Mouse (Mus musculus): ENCODE data around the gene Phf19. TPM values are rescaled to one million over a fixed set of nuclear protein-coding genes. Genes with fewer than 3 reads are reported as not detected.

Phf19 gene
- polyA plus RNA-seq, 1 experiment from 2014 or later = 2.3 TPM

GRCm38 (mm10) chr2:34899682-34900081, 14.1 kb downstream of the Phf19 start:
- H3K4me2 ChIP-seq (replicated peaks; ENCODE audit: low read depth, low read length) = no peak overlapping the region
- 87% methylated on average over 11 of the region's 11 CpGs for WGBS
- H3K4me3 ChIP-seq (ENCODE audit: low read depth, low read length) = no peak overlapping the region
- no peaks in the 10 kb centered on the region for H3K9me3 ChIP-seq (ENCODE audit: control insufficient read depth, low read length)
- H3K36me3 ChIP-seq (ENCODE audit: control insufficient read depth, insufficient read depth, low read length) = no peaks in the 10 kb centered on the region
- no peak for ATAC-seq (ENCODE audit: low FRiP score)
- DNase-seq (ENCODE audit: low spot score) = no peak
- H3K4me1 ChIP-seq (replicated peaks; ENCODE audit: control insufficient read depth, insufficient read depth, low read length) = no peaks in the 10 kb centered on the region
- no peak overlapping the region for H3K27ac ChIP-seq (ENCODE audit: low read depth, low read length)
- no peaks in the 10 kb centered on the region for H3K27me3 ChIP-seq (ENCODE audit: control insufficient read depth, insufficient read depth, low read length)
- no peak overlapping the region for H3K9ac ChIP-seq (ENCODE audit: low read depth, low read length)

GRCm38 (mm10) chr2:34897820-34898219, 16.0 kb downstream of the Phf19 start:
- no peaks in the 10 kb centered on the region for H3K9me3 ChIP-seq (ENCODE audit: control insufficient read depth, low read length)
- WGBS = 23% methylated on average over 10 of the region's 10 CpGs
- no peak overlapping the region for H3K4me2 ChIP-seq (replicated peaks; ENCODE audit: low read depth, low read length)
- H3K27me3 ChIP-seq (ENCODE audit: control insufficient read depth, insufficient read depth, low read length) = no peaks in the 10 kb centered on the region
- H3K36me3 ChIP-seq (ENCODE audit: control insufficient read depth, insufficient read depth, low read length) = no peaks in the 10 kb centered on the region
- H3K4me3 ChIP-seq (ENCODE audit: low read depth, low read length) = no peak overlapping the region
- no peaks in the 10 kb centered on the region for H3K4me1 ChIP-seq (replicated peaks; ENCODE audit: control insufficient read depth, insufficient read depth, low read length)
- no peak overlapping the region for H3K9ac ChIP-seq (ENCODE audit: low read depth, low read length)
- peak; percentile 56 for DNase-seq (ENCODE audit: low spot score)
- H3K27ac ChIP-seq (ENCODE audit: low read depth, low read length) = no peak overlapping the region
- no peak for ATAC-seq (ENCODE audit: low FRiP score)

- H3K4me2 ChIP-seq (replicated peaks; ENCODE audit: low read depth, low read length) = no peak overlapping the region
- ATAC-seq (ENCODE audit: low FRiP score) (no peak), DNase-seq (ENCODE audit: low spot score) (no peak)
- no peaks in the 10 kb centered on the region for H3K4me1 ChIP-seq (replicated peaks; ENCODE audit: control insufficient read depth, insufficient read depth, low read length)
- H3K4me3 ChIP-seq (ENCODE audit: low read depth, low read length) = no peak overlapping the region
- no peak overlapping the region for H3K9ac ChIP-seq (ENCODE audit: low read depth, low read length)
- H3K36me3 ChIP-seq (ENCODE audit: control insufficient read depth, insufficient read depth, low read length) = no peaks in the 10 kb centered on the region
- 86% methylated on average over 17 of the region's 17 CpGs for WGBS
- no peak overlapping the region for H3K27ac ChIP-seq (ENCODE audit: low read depth, low read length)
- H3K9me3 ChIP-seq (ENCODE audit: control insufficient read depth, low read length) = no peaks in the 10 kb centered on the region
- no peaks in the 10 kb centered on the region for H3K27me3 ChIP-seq (ENCODE audit: control insufficient read depth, insufficient read depth, low read length)
These were observed 16.9 kb downstream of the Phf19 start for GRCm38 (mm10) chr2:34896821-34897460.

- no peaks in the 10 kb centered on the region for H3K4me1 ChIP-seq (replicated peaks; ENCODE audit: control insufficient read depth, insufficient read depth, low read length)
- no peak for ATAC-seq (ENCODE audit: low FRiP score)
- no peaks in the 10 kb centered on the region for H3K36me3 ChIP-seq (ENCODE audit: control insufficient read depth, insufficient read depth, low read length)
- no peak overlapping the region for H3K4me3 ChIP-seq (ENCODE audit: low read depth, low read length)
- no peaks in the 10 kb centered on the region for H3K27me3 ChIP-seq (ENCODE audit: control insufficient read depth, insufficient read depth, low read length)
- DNase-seq (ENCODE audit: low spot score) = no peak
- H3K27ac ChIP-seq (ENCODE audit: low read depth, low read length) = no peak overlapping the region
- 78% methylated on average over 19 of the region's 19 CpGs for WGBS
- no peak overlapping the region for H3K4me2 ChIP-seq (replicated peaks; ENCODE audit: low read depth, low read length)
- H3K9me3 ChIP-seq (ENCODE audit: control insufficient read depth, low read length) = no peaks in the 10 kb centered on the region
- H3K9ac ChIP-seq (ENCODE audit: low read depth, low read length) = no peak overlapping the region
These were observed 18.2 kb downstream of the Phf19 start for GRCm38 (mm10) chr2:34895503-34896113.

GRCm38 (mm10) chr2:34893950-34894349, 19.9 kb downstream of the Phf19 start:
- no peaks in the 10 kb centered on the region for H3K36me3 ChIP-seq (ENCODE audit: control insufficient read depth, insufficient read depth, low read length)
- ATAC-seq (ENCODE audit: low FRiP score) (no peak), DNase-seq (ENCODE audit: low spot score) (no peak)
- no peak overlapping the region for H3K4me2 ChIP-seq (replicated peaks; ENCODE audit: low read depth, low read length)
- H3K4me1 ChIP-seq (replicated peaks; ENCODE audit: control insufficient read depth, insufficient read depth, low read length) = no peaks in the 10 kb centered on the region
- no peak overlapping the region for H3K4me3 ChIP-seq (ENCODE audit: low read depth, low read length)
- WGBS = 74% methylated on average over 5 of the region's 5 CpGs
- H3K9ac ChIP-seq (ENCODE audit: low read depth, low read length) = no peak overlapping the region
- no peak overlapping the region for H3K27ac ChIP-seq (ENCODE audit: low read depth, low read length)
- H3K27me3 ChIP-seq (ENCODE audit: control insufficient read depth, insufficient read depth, low read length) = no peaks in the 10 kb centered on the region
- H3K9me3 ChIP-seq (ENCODE audit: control insufficient read depth, low read length) = no peaks in the 10 kb centered on the region

- WGBS = 62% methylated on average over 2 of the region's 2 CpGs
- no peak for DNase-seq (ENCODE audit: low spot score)
- Histone ChIP-seq H3K4me3 (ENCODE audit: low read depth, low read length) (no peak overlapping the region), H3K9ac (ENCODE audit: low read depth, low read length) (no peak overlapping the region), H3K9me3 (ENCODE audit: control insufficient read depth, low read length) (no peaks in the 10 kb centered on the region), H3K36me3 (ENCODE audit: control insufficient read depth, insufficient read depth, low read length) (no peaks in the 10 kb centered on the region), H3K4me2 (replicated peaks; ENCODE audit: low read depth, low read length) (no peak overlapping the region), H3K27ac (ENCODE audit: low read depth, low read length) (no peak overlapping the region), H3K4me1 (replicated peaks; ENCODE audit: control insufficient read depth, insufficient read depth, low read length) (no peaks in the 10 kb centered on the region), H3K27me3 (ENCODE audit: control insufficient read depth, insufficient read depth, low read length) (no peaks in the 10 kb centered on the region)
- no peak for ATAC-seq (ENCODE audit: low FRiP score)
These were observed 29.6 kb downstream of the Phf19 start for GRCm38 (mm10) chr2:34884186-34884585.

- no peak overlapping the region for H3K27ac ChIP-seq (ENCODE audit: low read depth, low read length)
- no peaks in the 10 kb centered on the region for H3K27me3 ChIP-seq (ENCODE audit: control insufficient read depth, insufficient read depth, low read length)
- no peak for ATAC-seq (ENCODE audit: low FRiP score)
- no peak overlapping the region for H3K4me3 ChIP-seq (ENCODE audit: low read depth, low read length)
- H3K9ac ChIP-seq (ENCODE audit: low read depth, low read length) = no peak overlapping the region
- H3K9me3 ChIP-seq (ENCODE audit: control insufficient read depth, low read length) = no peaks in the 10 kb centered on the region
- no peaks in the 10 kb centered on the region for H3K36me3 ChIP-seq (ENCODE audit: control insufficient read depth, insufficient read depth, low read length)
- H3K4me1 ChIP-seq (replicated peaks; ENCODE audit: control insufficient read depth, insufficient read depth, low read length) = no peaks in the 10 kb centered on the region
- no peak for DNase-seq (ENCODE audit: low spot score)
- no peak overlapping the region for H3K4me2 ChIP-seq (replicated peaks; ENCODE audit: low read depth, low read length)
- 54% methylated on average over 5 of the region's 5 CpGs for WGBS
These were observed 30.6 kb downstream of the Phf19 start for GRCm38 (mm10) chr2:34883190-34883589.

- no peak overlapping the region for H3K27ac ChIP-seq (ENCODE audit: low read depth, low read length)
- no peak overlapping the region for H3K9ac ChIP-seq (ENCODE audit: low read depth, low read length)
- DNase-seq (ENCODE audit: low spot score) (no peak), ATAC-seq (ENCODE audit: low FRiP score) (no peak)
- no peaks in the 10 kb centered on the region for H3K27me3 ChIP-seq (ENCODE audit: control insufficient read depth, insufficient read depth, low read length)
- no peak overlapping the region for H3K4me2 ChIP-seq (replicated peaks; ENCODE audit: low read depth, low read length)
- no peak overlapping the region for H3K4me3 ChIP-seq (ENCODE audit: low read depth, low read length)
- H3K4me1 ChIP-seq (replicated peaks; ENCODE audit: control insufficient read depth, insufficient read depth, low read length) = no peaks in the 10 kb centered on the region
- H3K36me3 ChIP-seq (ENCODE audit: control insufficient read depth, insufficient read depth, low read length) = no peaks in the 10 kb centered on the region
- 94% methylated on average over 2 of the region's 2 CpGs for WGBS
- no peaks in the 10 kb centered on the region for H3K9me3 ChIP-seq (ENCODE audit: control insufficient read depth, low read length)
These were observed 31.1 kb downstream of the Phf19 start for GRCm38 (mm10) chr2:34882757-34883156.

- ATAC-seq (ENCODE audit: low FRiP score) (no peak), DNase-seq (ENCODE audit: low spot score) (no peak)
- WGBS = 90% methylated on average over 10 of the region's 10 CpGs
- Histone ChIP-seq H3K27ac (ENCODE audit: low read depth, low read length) (no peak overlapping the region), H3K9ac (ENCODE audit: low read depth, low read length) (no peak overlapping the region), H3K4me1 (replicated peaks; ENCODE audit: control insufficient read depth, insufficient read depth, low read length) (no peaks in the 10 kb centered on the region), H3K36me3 (ENCODE audit: control insufficient read depth, insufficient read depth, low read length) (no peaks in the 10 kb centered on the region), H3K4me3 (ENCODE audit: low read depth, low read length) (no peak overlapping the region), H3K9me3 (ENCODE audit: control insufficient read depth, low read length) (no peaks in the 10 kb centered on the region), H3K27me3 (ENCODE audit: control insufficient read depth, insufficient read depth, low read length) (no peaks in the 10 kb centered on the region), H3K4me2 (replicated peaks; ENCODE audit: low read depth, low read length) (no peak overlapping the region)
These were observed 33.8 kb downstream of the Phf19 start for GRCm38 (mm10) chr2:34880054-34880453.
